Mouse (Mus musculus): ENCODE data around the gene Lsm2. TPM values are rescaled to one million over a fixed set of nuclear protein-coding genes. Genes with fewer than 3 reads are reported as not detected.
"Not testable (repeated sequence)": the region's sequence is repeated elsewhere in the genome, so short reads cannot be mapped to it uniquely, and the experiment has no call there.

The Lsm2 gene
- polyA plus RNA-seq, 1 experiment from 2014 or later = 76.7 TPM

GRCm38 (mm10) chr17:35002153-35002865 lies 20.6 kb downstream of the Lsm2 start:
- Histone ChIP-seq H3K9me3 (ENCODE audit: low read length) (no peaks in the 10 kb centered on the region), H3K9ac (replicated peaks) (peak overlapping the region; percentile 76), H3K27ac (ENCODE audit: low read depth) (peak overlapping the region; percentile 98), H3K36me3 (replicated peaks; ENCODE audit: insufficient read depth, low read length) (peaks cover 51% of the 10 kb centered on the region), H3K27me3 (ENCODE audit: insufficient read depth, low read length) (no peaks in the 10 kb centered on the region), H3K4me3 (ENCODE audit: low read depth, low read length) (peak overlapping the region; percentile 85), H3K4me2 (ENCODE audit: low read depth, low read length) (peak overlapping the region; percentile 75), H3K4me1 (ENCODE audit: insufficient read depth) (peaks cover 44% of the 10 kb centered on the region)
- WGBS (ENCODE audit: insufficient replicate concordance) = 3% methylated on average over 12 of the region's 12 CpGs
- ATAC-seq = peak; percentile 3
- peak; percentile 36 for DNase-seq
- TF ChIP-seq EP300 (IDR thresholded peaks at IDR 0.05; ENCODE audit: low read depth) (no peak), CTCF (IDR thresholded peaks at IDR 0.05; ENCODE audit: low read depth) (no peak)

GRCm38 (mm10) chr17:35003022-35003838 lies 21.6 kb downstream of the Lsm2 start:
- DNase-seq (no peak), ATAC-seq (no peak)
- peak overlapping the region; percentile 75 for H3K4me2 ChIP-seq (ENCODE audit: low read depth, low read length)
- peaks cover 52% of the 10 kb centered on the region for H3K36me3 ChIP-seq (replicated peaks; ENCODE audit: insufficient read depth, low read length)
- TF ChIP-seq CTCF (IDR thresholded peaks at IDR 0.05; ENCODE audit: low read depth) (no peak), EP300 (IDR thresholded peaks at IDR 0.05; ENCODE audit: low read depth) (no peak)
- peak overlapping the region; percentile 98; the same call in 1 of the 2 replicates for H3K27ac ChIP-seq (ENCODE audit: low read depth)
- 38% methylated on average over 9 of the region's 9 CpGs for WGBS (ENCODE audit: insufficient replicate concordance)
- H3K27me3 ChIP-seq (ENCODE audit: insufficient read depth, low read length) = no peaks in the 10 kb centered on the region
- peak overlapping the region; percentile 76 for H3K9ac ChIP-seq (replicated peaks)
- peak overlapping the region; percentile 85 for H3K4me3 ChIP-seq (ENCODE audit: low read depth, low read length)
- H3K4me1 ChIP-seq (ENCODE audit: insufficient read depth) = peaks cover 35% of the 10 kb centered on the region
- H3K9me3 ChIP-seq (ENCODE audit: low read length) = no peaks in the 10 kb centered on the region

GRCm38 (mm10) chr17:35004075-35004717 lies 22.5 kb downstream of the Lsm2 start:
- Histone ChIP-seq H3K4me3 (ENCODE audit: low read depth, low read length) (no peak overlapping the region), H3K27me3 (ENCODE audit: insufficient read depth, low read length) (no peaks in the 10 kb centered on the region), H3K4me2 (ENCODE audit: low read depth, low read length) (0 out of 2 replicates have a peak overlapping the region, but pooled peaks have one; percentile 7), H3K4me1 (ENCODE audit: insufficient read depth) (peaks cover 25% of the 10 kb centered on the region), H3K27ac (ENCODE audit: low read depth) (no peak overlapping the region), H3K9ac (replicated peaks) (no peak overlapping the region), H3K9me3 (ENCODE audit: low read length) (no peaks in the 10 kb centered on the region), H3K36me3 (replicated peaks; ENCODE audit: insufficient read depth, low read length) (peaks cover 49% of the 10 kb centered on the region)
- 88% methylated on average over 17 of the region's 17 CpGs for WGBS (ENCODE audit: insufficient replicate concordance)
- DNase-seq = no peak
- TF ChIP-seq CTCF (IDR thresholded peaks at IDR 0.05; ENCODE audit: low read depth) (no peak), EP300 (IDR thresholded peaks at IDR 0.05; ENCODE audit: low read depth) (no peak)
- no peak for ATAC-seq

- TF ChIP-seq EP300 (IDR thresholded peaks at IDR 0.05; ENCODE audit: low read depth) = no peak
- Histone ChIP-seq H3K4me2 (ENCODE audit: low read depth, low read length) (no peak overlapping the region), H3K9me3 (ENCODE audit: low read length) (no peaks in the 10 kb centered on the region), H3K36me3 (replicated peaks; ENCODE audit: insufficient read depth, low read length) (peaks cover 55% of the 10 kb centered on the region), H3K4me3 (ENCODE audit: low read depth, low read length) (no peak overlapping the region), H3K27me3 (ENCODE audit: insufficient read depth, low read length) (no peaks in the 10 kb centered on the region), H3K4me1 (ENCODE audit: insufficient read depth) (peaks cover 18% of the 10 kb centered on the region), H3K9ac (replicated peaks) (no peak overlapping the region), H3K27ac (ENCODE audit: low read depth) (no peak overlapping the region)
- DNase-seq (no peak), ATAC-seq (no peak)
- WGBS (ENCODE audit: insufficient replicate concordance) = 88% methylated on average over 10 of the region's 10 CpGs
Measured at GRCm38 (mm10) chr17:35005158-35005557, 23.5 kb downstream of the Lsm2 start.

- H3K4me2 ChIP-seq (ENCODE audit: low read depth, low read length); H3K9me3 ChIP-seq (ENCODE audit: low read length); H3K27ac ChIP-seq (ENCODE audit: low read depth); ATAC-seq; H3K27me3 ChIP-seq (ENCODE audit: insufficient read depth, low read length); H3K4me3 ChIP-seq (ENCODE audit: low read depth, low read length); DNase-seq; H3K9ac ChIP-seq (replicated peaks): not testable (repeated sequence)
- peaks cover 62% of the 10 kb centered on the region for H3K36me3 ChIP-seq (replicated peaks; ENCODE audit: insufficient read depth, low read length)
- peaks cover 18% of the 10 kb centered on the region for H3K4me1 ChIP-seq (ENCODE audit: insufficient read depth)
- whole genome bisulfite sequencing (ENCODE audit: insufficient replicate concordance) = 94% methylated on average over 4 of the region's 5 CpGs
Measured at GRCm38 (mm10) chr17:35005902-35006301, 24.2 kb downstream of the Lsm2 start.

- Histone ChIP-seq H3K27ac (ENCODE audit: low read depth) (no peak overlapping the region), H3K9me3 (ENCODE audit: low read length) (no peaks in the 10 kb centered on the region), H3K36me3 (replicated peaks; ENCODE audit: insufficient read depth, low read length) (peaks cover 78% of the 10 kb centered on the region), H3K4me1 (ENCODE audit: insufficient read depth) (peaks cover 13% of the 10 kb centered on the region), H3K9ac (replicated peaks) (no peak overlapping the region), H3K4me3 (ENCODE audit: low read depth, low read length) (no peak overlapping the region), H3K27me3 (ENCODE audit: insufficient read depth, low read length) (no peaks in the 10 kb centered on the region), H3K4me2 (ENCODE audit: low read depth, low read length) (no peak overlapping the region)
- ATAC-seq (no peak), DNase-seq (no peak)
- 90% methylated on average over 7 of the region's 7 CpGs for WGBS (ENCODE audit: insufficient replicate concordance)
- no peak for TF ChIP-seq EP300 (IDR thresholded peaks at IDR 0.05; ENCODE audit: low read depth)
- TF ChIP-seq CTCF (IDR thresholded peaks at IDR 0.05; ENCODE audit: low read depth) = peak; percentile 36
Measured at GRCm38 (mm10) chr17:35007387-35007991, 25.8 kb downstream of the Lsm2 start.

Data from liver, postnatal 0 days (tissue).